Mouse (Mus musculus) spleen, embryonic (tissue): Measurements from ENCODE around the gene Ikzf1.

Source experiments
- CTCF ChIA-PET: fragments of 350-600 bp; sonication (Branson Sonifier 250); formaldehyde crosslinking; loops from one replicate; lab custom pipeline; 2022; lab: Charles Lee

Gene Ikzf1

GRCm38 (mm10) chr11:11684930-11685852 is at the start of gene Ikzf1:
Gene Ikzf1, plus strand, starts transcription at chr11:11685003.
- CTCF ChIA-PET = no interaction called here

GRCm38 (mm10) chr11:11644303-11644702 is 40.5 kb upstream of the Ikzf1 start:
- CTCF ChIA-PET = interaction anchor here (0.6 to 0.7 kb wide), 3 partner anchors 9 to 87 kb away, joined by 3 read pairs; no protein-coding TSS in a partner anchor

GRCm38 (mm10) chr11:11656388-11656787 is 28.4 kb upstream of the Ikzf1 start:
- CTCF ChIA-PET = interaction anchor here (0.6 kb wide), 1 partner anchor 150 kb away, joined by 3 read pairs; no protein-coding TSS in a partner anchor

- CTCF ChIA-PET = interaction anchor here (0.5 to 0.6 kb wide), 2 partner anchors 52 to 73 kb away, joined by 6 to 11 read pairs; no protein-coding TSS in a partner anchor
These were observed 27.7 kb upstream of the Ikzf1 start for GRCm38 (mm10) chr11:11656995-11657530.

GRCm38 (mm10) chr11:11657634-11658033 is 27.2 kb upstream of the Ikzf1 start:
- CTCF ChIA-PET = interaction anchor here (0.5 to 0.6 kb wide), 2 partner anchors 18 to 74 kb away, joined by 11 to 15 read pairs; no protein-coding TSS in a partner anchor

- CTCF ChIA-PET = no interaction called here
These were observed 26.0 kb upstream of the Ikzf1 start for GRCm38 (mm10) chr11:11658834-11659233.

GRCm38 (mm10) chr11:11660651-11661050 is 24.2 kb upstream of the Ikzf1 start:
- CTCF ChIA-PET = no interaction called here

- CTCF ChIA-PET = interaction anchor here (0.6 to 1.5 kb wide), 4 partner anchors 8 to 76 kb away, joined by 3 to 4 read pairs (median 3); no protein-coding TSS in a partner anchor
These were observed 17.4 kb upstream of the Ikzf1 start for GRCm38 (mm10) chr11:11667254-11667921.

GRCm38 (mm10) chr11:11667922-11668290 is 16.9 kb upstream of the Ikzf1 start:
- CTCF ChIA-PET = interaction anchor here (0.6 to 1.5 kb wide), 4 partner anchors 8 to 75 kb away, joined by 3 to 4 read pairs (median 3); no protein-coding TSS in a partner anchor

- CTCF ChIA-PET = no interaction called here
These were observed 11.8 kb upstream of the Ikzf1 start for GRCm38 (mm10) chr11:11672974-11673373.

- CTCF ChIA-PET = interaction anchor here (0.6 to 0.7 kb wide), 2 partner anchors 17 to 155 kb away, joined by 3 to 15 read pairs; no protein-coding TSS in a partner anchor
These were observed 9.7 kb upstream of the Ikzf1 start for GRCm38 (mm10) chr11:11675063-11675462.

- CTCF ChIA-PET = interaction anchor here (0.9 kb wide), 1 partner anchor 9 kb away, joined by 3 read pairs; no protein-coding TSS in a partner anchor
These were observed 8.6 kb upstream of the Ikzf1 start for GRCm38 (mm10) chr11:11676068-11676741.

- CTCF ChIA-PET = no interaction called here
These were observed 7.6 kb upstream of the Ikzf1 start for GRCm38 (mm10) chr11:11677165-11677564.

GRCm38 (mm10) chr11:11678972-11679371 is 5.8 kb upstream of the Ikzf1 start:
- CTCF ChIA-PET = no interaction called here

GRCm38 (mm10) chr11:11684056-11684929 is 510 bp upstream of the Ikzf1 start:
- CTCF ChIA-PET = no interaction called here

GRCm38 (mm10) chr11:11685853-11686395 is 1.1 kb downstream of the Ikzf1 start:
- CTCF ChIA-PET = no interaction called here

- CTCF ChIA-PET = no interaction called here
These were observed 1.8 kb downstream of the Ikzf1 start for GRCm38 (mm10) chr11:11686569-11687051.

GRCm38 (mm10) chr11:11687551-11688185 is 2.9 kb downstream of the Ikzf1 start:
- CTCF ChIA-PET = no interaction called here

- CTCF ChIA-PET = interaction anchor here (0.6 to 0.9 kb wide), 2 partner anchors 14 to 183 kb away, joined by 3 read pairs; no protein-coding TSS in a partner anchor
These were observed 4.0 kb downstream of the Ikzf1 start for GRCm38 (mm10) chr11:11688766-11689330.
